8 mouse cellular contexts compared by ENCODE assay signal in genomic region chr5:122129068-122129655, GRCm38 (mm10). TPM values are rescaled to one million over a fixed set of nuclear protein-coding genes. Genes with fewer than 3 reads are reported as not detected.
DNase-seq lines count a peak whose midpoint lies in the region; ATAC-seq lines count a peak whose summit lies in the region.
"Had no signal": no experiment of that assay in that cellular context is flagged by ENCODE, and none has a peak within 500 bp of the region (broad histone marks: within the 10 kb centered on the region; RNA-seq: fewer than 3 reads in every experiment).

No protein-coding gene starts in this region.

- H3K4me3 ChIP-seq in forebrain, embryonic 16.5 days (replicated peaks; ENCODE audit: low read length) = no peak overlapping the region
- no peak overlapping the region for H3K4me3 ChIP-seq in hindbrain, embryonic 13.5 days
- H3K4me3 ChIP-seq: limb, embryonic 15.5 days had no signal

- peaks cover 16% of the 10 kb centered on the region for H3K4me1 ChIP-seq in forebrain, embryonic 16.5 days (replicated peaks; ENCODE audit: control insufficient read depth, insufficient read depth, low read length)
- peaks cover 8% of the 10 kb centered on the region for H3K4me1 ChIP-seq in hindbrain, embryonic 13.5 days (replicated peaks)

- no peak overlapping the region for H3K27ac ChIP-seq in forebrain, embryonic 16.5 days (ENCODE audit: low read length)
- H3K27ac ChIP-seq in hindbrain, embryonic 13.5 days = no peak overlapping the region
- H3K27ac ChIP-seq: limb, embryonic 15.5 days had no signal

- H3K9ac ChIP-seq in forebrain, embryonic 16.5 days (replicated peaks; ENCODE audit: low read depth, low read length) = no peak overlapping the region
- H3K9ac ChIP-seq in hindbrain, embryonic 13.5 days = 0 out of 2 replicates have a peak overlapping the region, but pooled peaks have one; percentile 24
- H3K9ac ChIP-seq: limb, embryonic 15.5 days had no signal

- 34% methylated on average over 16 of the region's 16 CpGs for WGBS in forebrain, embryonic 16.5 days
- 34% methylated on average over 16 of the region's 16 CpGs for WGBS in hindbrain, embryonic 13.5 days

- no peaks in the 10 kb centered on the region for H3K9me3 ChIP-seq in forebrain, embryonic 16.5 days (ENCODE audit: control insufficient read depth, low read length)
- no peaks in the 10 kb centered on the region for H3K9me3 ChIP-seq in hindbrain, embryonic 13.5 days
- H3K9me3 ChIP-seq: limb, embryonic 15.5 days had no signal

- peak; percentile 59 for DNase-seq in Muller cell, postnatal 12 days (ENCODE audit: inconsistent ontology term)
- peak; percentile 74 for DNase-seq in c-Kit-positive CD71-positive TER-119-positive erythroid progenitor cells, embryonic 14.5 days (ENCODE audit: low spot score)
- DNase-seq in layer of hippocampus, postnatal 14 days (ENCODE audit: low spot score in 2 of 2) = peak; percentile 72 to 88
- DNase-seq in mesoderm, embryonic 11.5 days (ENCODE audit: low read depth, low spot score) = peak; percentile 87
- peak; percentile 63 to 75 for DNase-seq in spleen, postnatal 36 days (ENCODE audit: low spot score in 2 of 2)

- no peaks in the 10 kb centered on the region; the same call in 1 of the 2 replicates for H3K27me3 ChIP-seq in forebrain, embryonic 16.5 days (replicated peaks; ENCODE audit: control insufficient read depth, insufficient read depth, low read length)
- H3K27me3 ChIP-seq in hindbrain, embryonic 13.5 days = peaks cover 20% of the 10 kb centered on the region
- H3K27me3 ChIP-seq: limb, embryonic 15.5 days had no signal

- 0 out of 2 replicates have a peak, but pooled peaks have one; percentile 59 for ATAC-seq in forebrain, embryonic 16.5 days
- 0 out of 2 replicates have a peak, but pooled peaks have one; percentile 32 for ATAC-seq in hindbrain, embryonic 13.5 days (ENCODE audit: low FRiP score)

- no peaks in the 10 kb centered on the region for H3K36me3 ChIP-seq in forebrain, embryonic 16.5 days (ENCODE audit: control insufficient read depth, insufficient read depth)
- no peaks in the 10 kb centered on the region for H3K36me3 ChIP-seq in hindbrain, embryonic 13.5 days
- H3K36me3 ChIP-seq: limb, embryonic 15.5 days had no signal

- no peak overlapping the region for H3K4me2 ChIP-seq in forebrain, embryonic 16.5 days (ENCODE audit: low read length)
- H3K4me2 ChIP-seq in hindbrain, embryonic 13.5 days = no peak overlapping the region
- H3K4me2 ChIP-seq: limb, embryonic 15.5 days had no signal

RNA-seq across cellular contexts. Expression of gene Ccdc63, which starts 11.5 kb away (rescaled TPM):
- not detected in 2 replicates for polyA plus RNA-seq in forebrain, embryonic 16.5 days (2015; fragmentation: Nextera tagmentation; extraction: Ambion mirVana)
- not detected in 2 replicates for polyA plus RNA-seq in hindbrain, embryonic 13.5 days (2015; fragmentation: Nextera tagmentation; extraction: Ambion mirVana)
- total RNA-seq in layer of hippocampus, postnatal 14 days (2021) = 1 to 10 TPM in 1 of 2 experiments, under 1 TPM in 1; 0.74 to 2.2 TPM

RNA-seq across cellular contexts. Expression of gene Myl2, which starts 28.4 kb away (rescaled TPM):
- polyA plus RNA-seq in forebrain, embryonic 16.5 days (2015; fragmentation: Nextera tagmentation; extraction: Ambion mirVana) = 0.44 and 1.0 TPM in 2 replicates
- polyA plus RNA-seq in hindbrain, embryonic 13.5 days (2015; fragmentation: Nextera tagmentation; extraction: Ambion mirVana) = 3.7 and 7.3 TPM in 2 replicates
- total RNA-seq in layer of hippocampus, postnatal 14 days (2021) = 1 to 10 TPM; 1.6 TPM

RNA-seq across cellular contexts. Expression of gene Ppp1cc, which starts 28.9 kb away (rescaled TPM):
- polyA plus RNA-seq in forebrain, embryonic 16.5 days (2015; fragmentation: Nextera tagmentation; extraction: Ambion mirVana) = 252 and 264 TPM in 2 replicates
- polyA plus RNA-seq in hindbrain, embryonic 13.5 days (2015; fragmentation: Nextera tagmentation; extraction: Ambion mirVana) = 204 and 206 TPM in 2 replicates
- total RNA-seq in layer of hippocampus, postnatal 14 days (2021) = 100 to 1,000 TPM; 198 to 200 TPM
